Mouse (Mus musculus): ENCODE data around the gene Ppp2r2c.

Ppp2r2c gene

GRCm38 (mm10) chr5:36868266-36869090 lies at the start of gene Ppp2r2c:
Gene Ppp2r2c, plus strand, starts transcription at chr5:36868513.
- DNase-seq (ENCODE audit: low spot score) = no peak

GRCm38 (mm10) chr5:36819742-36820141 lies 48.6 kb upstream of the Ppp2r2c start:
- no peak for DNase-seq (ENCODE audit: low spot score)

- DNase-seq (ENCODE audit: low spot score) = no peak
Observed at GRCm38 (mm10) chr5:36820142-36820541, 48.2 kb upstream of the Ppp2r2c start.

GRCm38 (mm10) chr5:36822907-36823306 lies 45.4 kb upstream of the Ppp2r2c start:
- DNase-seq (ENCODE audit: low spot score) = no peak

GRCm38 (mm10) chr5:36829098-36829497 lies 39.2 kb upstream of the Ppp2r2c start:
- no peak for DNase-seq (ENCODE audit: low spot score)

GRCm38 (mm10) chr5:36829913-36830879 lies 38.1 kb upstream of the Ppp2r2c start, which contains the start of gene Man2b2:
Gene Man2b2, minus strand, starts transcription at chr5:36830653.
- DNase-seq (ENCODE audit: low spot score) = peak; percentile 84

- peak; percentile 39 for DNase-seq (ENCODE audit: low spot score)
Observed at GRCm38 (mm10) chr5:36831272-36831671, 37.0 kb upstream of the Ppp2r2c start.

GRCm38 (mm10) chr5:36835933-36836332 lies 32.4 kb upstream of the Ppp2r2c start:
- peak; percentile 74 for DNase-seq (ENCODE audit: low spot score)

- no peak for DNase-seq (ENCODE audit: low spot score)
Observed at GRCm38 (mm10) chr5:36839032-36839431, 29.3 kb upstream of the Ppp2r2c start.

GRCm38 (mm10) chr5:36839602-36840001 lies 28.7 kb upstream of the Ppp2r2c start:
- DNase-seq (ENCODE audit: low spot score) = no peak

- no peak for DNase-seq (ENCODE audit: low spot score)
Observed at GRCm38 (mm10) chr5:36840092-36840491, 28.2 kb upstream of the Ppp2r2c start.

- no peak for DNase-seq (ENCODE audit: low spot score)
Observed at GRCm38 (mm10) chr5:36841701-36842100, 26.6 kb upstream of the Ppp2r2c start.

GRCm38 (mm10) chr5:36844490-36844889 lies 23.8 kb upstream of the Ppp2r2c start:
- DNase-seq (ENCODE audit: low spot score) = no peak

- no peak for DNase-seq (ENCODE audit: low spot score)
Observed at GRCm38 (mm10) chr5:36851572-36851971, 16.7 kb upstream of the Ppp2r2c start.

- DNase-seq (ENCODE audit: low spot score) = no peak
Observed at GRCm38 (mm10) chr5:36855180-36855579, 13.1 kb upstream of the Ppp2r2c start.

- no peak for DNase-seq (ENCODE audit: low spot score)
Observed at GRCm38 (mm10) chr5:36856529-36856928, 11.8 kb upstream of the Ppp2r2c start.

GRCm38 (mm10) chr5:36857546-36857945 lies 10.8 kb upstream of the Ppp2r2c start:
- DNase-seq (ENCODE audit: low spot score) = no peak

- no peak for DNase-seq (ENCODE audit: low spot score)
Observed at GRCm38 (mm10) chr5:36861084-36861483, 7.2 kb upstream of the Ppp2r2c start.

- no peak for DNase-seq (ENCODE audit: low spot score)
Observed at GRCm38 (mm10) chr5:36866701-36867250, 1.5 kb upstream of the Ppp2r2c start.

- no peak for DNase-seq (ENCODE audit: low spot score)
Observed at GRCm38 (mm10) chr5:36867561-36867960, 752 bp upstream of the Ppp2r2c start.

GRCm38 (mm10) chr5:36869186-36869577 lies 869 bp downstream of the Ppp2r2c start:
- no peak for DNase-seq (ENCODE audit: low spot score)

- DNase-seq (ENCODE audit: low spot score) = no peak
Observed at GRCm38 (mm10) chr5:36869578-36870236, 1.4 kb downstream of the Ppp2r2c start.

Data from layer of hippocampus, adult 9-10 months (tissue).